Mouse (Mus musculus): ENCODE results near the gene Unk. TPM values are rescaled to one million over a fixed set of nuclear protein-coding genes. Genes with fewer than 3 reads are reported as not detected.

Unk gene
- polyA plus RNA-seq, 1 experiment from 2014 or later: 8.3 TPM

GRCm38 (mm10) chr11:116110131-116110530 is 80.0 kb downstream of the Unk start:
- under 1% methylated on average over 35 of the region's 35 CpGs for whole genome bisulfite sequencing
- TF ChIP-seq CTCF (IDR thresholded peaks at IDR 0.05; ENCODE audit: low read depth) (no peak), EP300 (optimal IDR thresholded peaks at IDR 0.05) (no peak)
- no peaks in the 10 kb centered on the region for H3K27me3 ChIP-seq (ENCODE audit: control insufficient read depth, insufficient read depth, low read length)

GRCm38 (mm10) chr11:116110540-116110939 is 80.4 kb downstream of the Unk start:
- 0 out of 2 replicates have a peak, but pooled peaks cover 2% of the 10 kb centered on the region for H3K36me3 ChIP-seq (ENCODE audit: control insufficient read depth, insufficient read depth, low read length)
- 16% methylated on average over 10 of the region's 10 CpGs for WGBS
- no peak for DNase-seq (ENCODE audit: low spot score)

More at GRCm38 (mm10) chr11:116110131-116110530, 80.0 kb downstream of the Unk start:
- H3K36me3 ChIP-seq (ENCODE audit: control insufficient read depth, insufficient read depth, low read length): 0 out of 2 replicates have a peak, but pooled peaks cover 2% of the 10 kb centered on the region
- H3K4me2 ChIP-seq (replicated peaks; ENCODE audit: low read depth): peak overlapping the region; percentile 79
- H3K4me1 ChIP-seq (replicated peaks; ENCODE audit: control insufficient read depth, insufficient read depth): peaks cover 18% of the 10 kb centered on the region
- H3K9ac ChIP-seq (ENCODE audit: low read length): peak overlapping the region; percentile 80
- H3K27ac ChIP-seq (replicated peaks): peak overlapping the region; percentile 86
- no peaks in the 10 kb centered on the region for H3K9me3 ChIP-seq (ENCODE audit: control insufficient read depth, low read length)
- peak overlapping the region; percentile 71 for H3K4me3 ChIP-seq (ENCODE audit: low read depth, low read length)
- DNase-seq (ENCODE audit: low spot score) (peak; percentile 68), ATAC-seq (ENCODE audit: low FRiP score, low TSS enrichment) (peak; percentile 67)

More at GRCm38 (mm10) chr11:116110540-116110939, 80.4 kb downstream of the Unk start:
- peak; percentile 6; the same call in 1 of the 2 replicates for ATAC-seq (ENCODE audit: low FRiP score, low TSS enrichment)
- peak overlapping the region; percentile 79 for H3K4me2 ChIP-seq (replicated peaks; ENCODE audit: low read depth)
- H3K9ac ChIP-seq (ENCODE audit: low read length): peak overlapping the region; percentile 80
- peak overlapping the region; percentile 86 for H3K27ac ChIP-seq (replicated peaks)
- H3K4me1 ChIP-seq (replicated peaks; ENCODE audit: control insufficient read depth, insufficient read depth): peaks cover 18% of the 10 kb centered on the region
- H3K9me3 ChIP-seq (ENCODE audit: control insufficient read depth, low read length): no peaks in the 10 kb centered on the region
- peak overlapping the region; percentile 71 for H3K4me3 ChIP-seq (ENCODE audit: low read depth, low read length)
- no peaks in the 10 kb centered on the region for H3K27me3 ChIP-seq (ENCODE audit: control insufficient read depth, insufficient read depth, low read length)
- no peak for TF ChIP-seq CTCF (IDR thresholded peaks at IDR 0.05; ENCODE audit: low read depth)
- TF ChIP-seq EP300 (optimal IDR thresholded peaks at IDR 0.05): no peak

Other genes starting within 250 kb of the Unk start
- gene Caskin2, start 216.7 kb upstream of the Unk start, polyA plus RNA-seq (2015; fragmentation: Nextera tagmentation; extraction: Ambion mirVana): 6.6 and 8.6 TPM in 2 replicates
- 18.8 and 20.1 TPM in 2 replicates for gene Tsen54, start 215.6 kb upstream of the Unk start, polyA plus RNA-seq (2015; fragmentation: Nextera tagmentation; extraction: Ambion mirVana)
- 58.4 and 63.5 TPM in 2 replicates for gene Llgl2, start 206.3 kb upstream of the Unk start, polyA plus RNA-seq (2015; fragmentation: Nextera tagmentation; extraction: Ambion mirVana)
- 16.0 and 18.2 TPM in 2 replicates for gene Myo15b, start 171.9 kb upstream of the Unk start, polyA plus RNA-seq (2015; fragmentation: Nextera tagmentation; extraction: Ambion mirVana)
- gene Smim5, start 130.4 kb upstream of the Unk start, polyA plus RNA-seq (2015; fragmentation: Nextera tagmentation; extraction: Ambion mirVana): 16.8 and 17.9 TPM in 2 replicates
- 184 and 185 TPM in 2 replicates for gene Smim6, start 118.3 kb upstream of the Unk start, polyA plus RNA-seq (2015; fragmentation: Nextera tagmentation; extraction: Ambion mirVana)
- 23.6 and 27.0 TPM in 2 replicates for gene Sap30bp, start 97.0 kb upstream of the Unk start, polyA plus RNA-seq (2015; fragmentation: Nextera tagmentation; extraction: Ambion mirVana)
- gene Recql5, start 96.8 kb upstream of the Unk start, polyA plus RNA-seq (2015; fragmentation: Nextera tagmentation; extraction: Ambion mirVana): 7.2 and 8.1 TPM in 2 replicates
- gene Itgb4, start 55.6 kb upstream of the Unk start, polyA plus RNA-seq (2015; fragmentation: Nextera tagmentation; extraction: Ambion mirVana): 12.7 and 14.6 TPM in 2 replicates
- 119 and 126 TPM in 2 replicates for gene Galk1, start 17.6 kb upstream of the Unk start, polyA plus RNA-seq (2015; fragmentation: Nextera tagmentation; extraction: Ambion mirVana)
- 1,343 and 1,357 TPM in 2 replicates for gene H3f3b, start 2.4 kb upstream of the Unk start, polyA plus RNA-seq (2015; fragmentation: Nextera tagmentation; extraction: Ambion mirVana)
- gene Unc13d, start 47.6 kb downstream of the Unk start, polyA plus RNA-seq (2015; fragmentation: Nextera tagmentation; extraction: Ambion mirVana): 2.3 and 2.8 TPM in 2 replicates
- gene Wbp2, start 56.7 kb downstream of the Unk start, polyA plus RNA-seq (2015; fragmentation: Nextera tagmentation; extraction: Ambion mirVana): 71.0 and 89.6 TPM in 2 replicates
- gene Trim47, start 96.9 kb downstream of the Unk start, polyA plus RNA-seq (2015; fragmentation: Nextera tagmentation; extraction: Ambion mirVana): 33.8 and 34.6 TPM in 2 replicates
- 3.3 and 4.1 TPM in 2 replicates for gene Trim65, start 100.8 kb downstream of the Unk start, polyA plus RNA-seq (2015; fragmentation: Nextera tagmentation; extraction: Ambion mirVana)
- gene Mrpl38, start 108.5 kb downstream of the Unk start, polyA plus RNA-seq (2015; fragmentation: Nextera tagmentation; extraction: Ambion mirVana): 49.5 and 50.2 TPM in 2 replicates
- gene Fbf1, start 137.8 kb downstream of the Unk start, polyA plus RNA-seq (2015; fragmentation: Nextera tagmentation; extraction: Ambion mirVana): 8.0 and 8.8 TPM in 2 replicates
- gene Ten1, start 168.5 kb downstream of the Unk start, polyA plus RNA-seq (2015; fragmentation: Nextera tagmentation; extraction: Ambion mirVana): 51.9 and 52.6 TPM in 2 replicates
- 207 and 211 TPM in 2 replicates for gene Acox1, start 168.7 kb downstream of the Unk start, polyA plus RNA-seq (2015; fragmentation: Nextera tagmentation; extraction: Ambion mirVana)
- 26.5 and 30.1 TPM in 2 replicates for gene Evpl, start 207.8 kb downstream of the Unk start, polyA plus RNA-seq (2015; fragmentation: Nextera tagmentation; extraction: Ambion mirVana)
- gene Srp68, start 243.9 kb downstream of the Unk start, polyA plus RNA-seq (2015; fragmentation: Nextera tagmentation; extraction: Ambion mirVana): 52.6 and 53.0 TPM in 2 replicates

All from stomach, postnatal 0 days (tissue).